Mouse (Mus musculus) 416B (cell line): Measurements from ENCODE around the gene Galntl6.
"Not testable (repeated sequence)": the region's sequence is repeated elsewhere in the genome, so short reads cannot be mapped to it uniquely, and the experiment has no call there.

ENCODE experiments used
- DNase-seq: peaks from one replicate; pipeline ENCODE4 v3.0.0; 2011; ENCODE audit warnings: low read depth

Gene Galntl6

GRCm38 (mm10) chr8:57765726-57766351 lies 1146.6 kb downstream of the Galntl6 start:
- no peak for DNase-seq

GRCm38 (mm10) chr8:57765192-57765591 lies 1147.2 kb downstream of the Galntl6 start:
- DNase-seq, result no peak

GRCm38 (mm10) chr8:57762622-57763021 lies 1149.8 kb downstream of the Galntl6 start:
- not testable (repeated sequence) for DNase-seq

GRCm38 (mm10) chr8:57760921-57761320 lies 1151.5 kb downstream of the Galntl6 start:
- no peak for DNase-seq

- DNase-seq, result no peak
Measured at GRCm38 (mm10) chr8:57758857-57759256, 1153.6 kb downstream of the Galntl6 start.

- DNase-seq, result no peak
Measured at GRCm38 (mm10) chr8:57757476-57757875, 1155.0 kb downstream of the Galntl6 start.

GRCm38 (mm10) chr8:57754066-57754465 lies 1158.4 kb downstream of the Galntl6 start:
- DNase-seq, result no peak

- DNase-seq, result no peak
Measured at GRCm38 (mm10) chr8:57743636-57744035, 1168.8 kb downstream of the Galntl6 start.

- peak; percentile 51 for DNase-seq
Measured at GRCm38 (mm10) chr8:57741983-57742382, 1170.5 kb downstream of the Galntl6 start.

- DNase-seq, result no peak
Measured at GRCm38 (mm10) chr8:57741309-57741708, 1171.1 kb downstream of the Galntl6 start.

GRCm38 (mm10) chr8:57737281-57737680 lies 1175.2 kb downstream of the Galntl6 start:
- DNase-seq, result no peak

- DNase-seq, result no peak
Measured at GRCm38 (mm10) chr8:57732795-57733194, 1179.6 kb downstream of the Galntl6 start.

GRCm38 (mm10) chr8:57731666-57732065 lies 1180.8 kb downstream of the Galntl6 start:
- no peak for DNase-seq

GRCm38 (mm10) chr8:57728276-57728675 lies 1184.2 kb downstream of the Galntl6 start:
- DNase-seq, result peak; percentile 42

GRCm38 (mm10) chr8:57724843-57725627 lies 1187.4 kb downstream of the Galntl6 start:
- DNase-seq, result no peak
